Mouse (Mus musculus): ENCODE results near the gene Pex26.

DNA sequence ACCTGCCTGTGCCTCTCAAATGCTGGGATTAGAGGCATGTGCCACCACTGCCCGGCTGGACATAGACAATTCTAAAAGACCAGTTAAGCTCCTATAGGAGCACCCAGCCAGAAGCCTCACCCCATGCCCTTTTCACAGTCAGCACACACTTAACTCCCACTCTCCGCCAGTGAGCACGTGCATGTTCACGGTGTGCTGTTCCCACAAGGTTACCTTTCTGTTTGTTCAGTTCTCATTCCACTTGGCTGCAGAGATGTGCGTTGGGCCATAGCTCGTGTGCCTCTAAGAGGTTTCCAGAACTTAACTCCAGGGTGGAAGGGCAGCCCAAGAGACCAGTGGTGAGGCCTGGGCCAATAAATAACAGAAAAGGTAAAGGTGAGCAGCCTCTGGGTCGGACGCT, 1.8 kb downstream of the Pex26 start:
- TF ChIP-seq CTCF (conservative IDR thresholded peaks at IDR 0.05; ENCODE audit: insufficient read depth, insufficient read length, low read depth, low read length) (no peak), POLR2A (IDR thresholded peaks at IDR 0.05; ENCODE audit: low read depth, low read length) (no peak)
